Mouse (Mus musculus) bone marrow, adult 2 months (tissue): ENCODE data around the gene Tor3a.

Experiments
- CTCF ChIP-seq: fragments of 200-500 bp; IDR thresholded peaks from 2 replicates; pipeline ENCODE4 v1.5.1; 2011; ENCODE audit warnings: low read length, control low read depth; ENCODE audit not compliant: control insufficient read depth, insufficient read depth
- POLR2A ChIP-seq: fragments of 200-500 bp; IDR thresholded peaks from 2 replicates; pipeline ENCODE4 v1.6.1; 2011; ENCODE audit warnings: low read depth, mild to moderate bottlenecking, control low read depth, low read length, borderline replicate concordance; ENCODE audit not compliant: control insufficient read depth

DNA sequence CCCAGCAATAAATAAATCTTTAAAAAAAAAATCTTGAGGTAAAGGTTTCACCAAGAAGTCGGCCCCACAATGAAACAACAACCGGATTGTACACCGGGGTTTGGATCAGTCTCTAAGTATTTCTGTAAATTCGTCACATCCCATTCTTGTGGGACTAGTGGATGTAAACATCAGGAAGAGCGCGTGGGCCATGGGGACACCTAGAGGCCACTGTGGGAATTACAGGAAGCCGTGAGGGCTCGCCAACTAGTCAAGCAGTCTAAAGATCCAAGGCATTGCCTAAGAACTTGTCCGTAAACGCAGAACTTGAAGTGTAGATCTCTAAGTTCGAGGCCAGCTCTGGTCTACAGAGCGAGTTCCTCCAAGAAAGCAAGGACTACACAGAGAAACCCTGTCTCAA, 2.0 kb upstream of the Tor3a start:
- TF ChIP-seq CTCF (peak; percentile 85), POLR2A (no peak)
